Mouse (Mus musculus) limb, embryonic 15.5 days (tissue): ENCODE results near the gene Ankrd63. TPM values are rescaled to one million over a fixed set of nuclear protein-coding genes. Genes with fewer than 3 reads are reported as not detected.

Experiments
- ATAC-seq: fragments of 200-750 bp; cut with Nextera tagmentation; 2 replicates; pipeline ENCODE4 v1.8.0; 2017; ENCODE audit warnings: low read depth, moderate TSS enrichment; ENCODE audit not compliant: insufficient number of reproducible peaks, low FRiP score, low TSS enrichment
- H3K27ac ChIP-seq: fragments of 300-500 bp; sonication (generic); 2 replicates; pipeline ENCODE4 v1.5.1; 2015; ENCODE audit warnings: moderate library complexity, mild to moderate bottlenecking, inconsistent platforms
- H3K27me3 ChIP-seq: fragments of 300-500 bp; sonication (generic); 2 replicates; pipeline ENCODE4 v1.6.1; 2015; ENCODE audit warnings: inconsistent platforms
- H3K36me3 ChIP-seq: fragments of 300-500 bp; sonication (generic); 2 replicates; pipeline ENCODE4 v1.6.1; 2015; ENCODE audit warnings: inconsistent platforms
- H3K4me1 ChIP-seq: fragments of 300-500 bp; sonication (generic); 2 replicates; pipeline ENCODE4 v1.6.1; 2015; ENCODE audit warnings: inconsistent platforms
- H3K4me2 ChIP-seq: fragments of 300-500 bp; sonication (generic); 2 replicates; pipeline ENCODE4 v1.6.1; 2015; ENCODE audit warnings: mild to moderate bottlenecking, inconsistent platforms
- H3K4me3 ChIP-seq: fragments of 300-500 bp; sonication (generic); 2 replicates; pipeline ENCODE4 v1.5.1; 2015; ENCODE audit warnings: mild to moderate bottlenecking, inconsistent platforms
- H3K9ac ChIP-seq: fragments of 300-500 bp; sonication (generic); 2 replicates; pipeline ENCODE4 v1.6.1; 2015; ENCODE audit warnings: inconsistent platforms
- H3K9me3 ChIP-seq: fragments of 300-500 bp; sonication (generic); 2 replicates; pipeline ENCODE4 v1.6.1; 2016; ENCODE audit warnings: inconsistent platforms
- WGBS: fragments of 180-500 bp; shearing (Covaris S2); methylation state at CpG from one replicate; pipeline ENCODE4 v1.1.7; 2015; 5-methylcytosine and 5-hydroxymethylcytosine counted together
- polyA plus RNA-seq: library from polyadenylated mRNA; unstranded; fragments of >200 nt; fragmentation: Nextera tagmentation; extraction: Ambion mirVana; gene quantifications from 2 replicates; pipeline ENCODE4 v1.2.1, GENCODE M21; 2015

The Ankrd63 gene
- polyA plus RNA-seq, 1 experiment from 2014 or later = 0.05 TPM

DNA sequence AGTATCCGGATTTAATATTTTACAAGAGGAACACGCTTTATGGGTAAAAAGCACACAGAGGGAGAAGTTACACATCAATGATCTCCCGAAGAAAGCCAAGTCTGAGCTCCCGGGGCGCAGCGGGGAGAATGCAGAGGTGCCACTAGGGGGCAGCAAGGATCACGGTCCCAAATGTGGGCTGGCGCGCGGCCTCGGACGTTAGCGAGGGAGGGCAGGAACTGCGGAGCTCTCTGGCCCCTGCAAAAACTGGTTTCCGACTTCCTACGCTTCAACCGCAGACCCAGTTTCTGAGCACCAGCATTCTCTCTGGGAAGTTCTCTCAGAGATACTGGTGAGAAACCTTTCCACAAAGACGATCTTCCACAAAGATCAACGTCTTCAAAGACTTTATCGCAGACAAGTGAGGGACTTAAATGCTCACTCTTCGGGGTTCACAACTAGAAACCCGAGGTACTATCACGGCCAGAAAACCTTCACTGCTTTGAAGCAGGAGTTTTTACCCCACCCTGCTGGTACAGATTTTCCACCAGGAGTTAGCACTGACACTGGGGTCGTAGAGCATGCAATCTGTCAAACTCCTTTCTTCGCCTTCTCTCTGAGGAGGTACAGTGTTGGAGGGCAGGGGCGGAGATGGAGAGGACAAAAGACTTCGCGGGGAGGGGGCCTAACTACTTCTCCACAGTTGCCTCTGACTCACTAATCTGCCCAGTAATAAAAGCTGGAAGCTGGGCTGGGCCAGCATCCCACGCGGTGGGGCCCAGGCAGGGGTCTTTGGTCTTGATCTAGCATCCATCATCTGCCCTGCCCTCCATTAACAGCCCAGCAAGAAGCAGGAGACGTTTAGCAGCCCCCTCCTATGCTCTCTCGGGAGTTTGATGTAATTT, 3.3 kb downstream of the Ankrd63 start:
- Histone ChIP-seq H3K27ac (no peak overlapping the region), H3K9me3 (no peaks in the 10 kb centered on the region), H3K36me3 (no peaks in the 10 kb centered on the region), H3K27me3 (peaks cover 82% of the 10 kb centered on the region), H3K4me3 (peak overlapping the region; percentile 25), H3K4me1 (peaks cover 60% of the 10 kb centered on the region), H3K4me2 (peak overlapping the region; percentile 45), H3K9ac (no peak overlapping the region)
- 4% methylated on average over 32 of the region's 32 CpGs for WGBS
- ATAC-seq = no peak

DNA sequence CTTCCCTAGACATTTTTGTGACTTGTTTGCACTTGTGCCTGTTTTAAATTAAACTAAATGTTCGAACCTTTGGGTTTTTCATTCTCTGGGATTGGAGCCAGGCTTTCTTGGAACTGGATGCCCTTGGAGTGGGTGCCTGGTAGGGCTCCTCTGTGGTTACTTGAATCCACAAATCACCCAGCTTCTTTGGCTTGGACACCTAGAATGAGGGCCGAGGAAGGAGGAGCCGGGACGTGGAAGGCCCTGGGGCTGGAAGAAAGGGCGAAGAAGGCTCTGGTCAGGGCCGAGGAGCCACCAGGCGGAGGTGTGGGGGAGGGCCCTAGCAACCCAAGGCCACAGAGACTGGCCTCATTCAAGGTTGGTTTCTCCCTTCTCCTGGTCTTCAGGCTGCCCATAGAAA, 5.8 kb downstream of the Ankrd63 start:
- Histone ChIP-seq H3K9ac (no peak overlapping the region), H3K4me2 (no peak overlapping the region), H3K9me3 (no peaks in the 10 kb centered on the region), H3K27me3 (peaks cover 61% of the 10 kb centered on the region), H3K27ac (no peak overlapping the region), H3K4me3 (no peak overlapping the region), H3K36me3 (no peaks in the 10 kb centered on the region), H3K4me1 (peaks cover 45% of the 10 kb centered on the region)
- WGBS = 25% methylated on average over 7 of the region's 7 CpGs
- no peak for ATAC-seq

DNA sequence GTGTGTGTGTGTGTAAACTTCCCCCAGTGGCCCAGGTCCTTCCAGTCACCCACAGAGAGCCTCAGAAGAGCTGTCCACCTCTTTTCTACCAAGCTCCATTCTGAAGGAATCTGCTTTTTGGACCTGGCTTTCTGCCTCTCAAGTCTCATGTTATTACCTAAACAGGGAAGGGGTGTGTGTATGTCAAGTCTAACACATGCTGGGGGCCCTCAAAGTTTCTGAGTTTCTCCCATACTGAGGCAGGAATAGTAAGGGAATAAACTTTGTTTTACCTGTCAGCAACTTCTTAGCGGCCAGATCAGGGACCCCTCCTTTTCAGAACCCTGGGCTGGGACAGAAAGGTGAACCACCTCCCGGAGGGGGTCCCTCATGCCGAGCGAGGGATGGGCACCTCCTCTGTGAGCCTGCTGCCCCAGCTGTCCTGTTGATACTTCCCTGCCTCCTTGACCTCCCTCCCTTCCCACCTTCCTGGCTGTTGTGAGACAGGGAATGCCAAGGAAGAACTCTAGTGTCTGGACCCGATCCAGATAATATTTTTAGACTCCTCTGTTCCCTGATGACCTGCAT, 6.4 kb downstream of the Ankrd63 start:
- no peak for ATAC-seq

DNA sequence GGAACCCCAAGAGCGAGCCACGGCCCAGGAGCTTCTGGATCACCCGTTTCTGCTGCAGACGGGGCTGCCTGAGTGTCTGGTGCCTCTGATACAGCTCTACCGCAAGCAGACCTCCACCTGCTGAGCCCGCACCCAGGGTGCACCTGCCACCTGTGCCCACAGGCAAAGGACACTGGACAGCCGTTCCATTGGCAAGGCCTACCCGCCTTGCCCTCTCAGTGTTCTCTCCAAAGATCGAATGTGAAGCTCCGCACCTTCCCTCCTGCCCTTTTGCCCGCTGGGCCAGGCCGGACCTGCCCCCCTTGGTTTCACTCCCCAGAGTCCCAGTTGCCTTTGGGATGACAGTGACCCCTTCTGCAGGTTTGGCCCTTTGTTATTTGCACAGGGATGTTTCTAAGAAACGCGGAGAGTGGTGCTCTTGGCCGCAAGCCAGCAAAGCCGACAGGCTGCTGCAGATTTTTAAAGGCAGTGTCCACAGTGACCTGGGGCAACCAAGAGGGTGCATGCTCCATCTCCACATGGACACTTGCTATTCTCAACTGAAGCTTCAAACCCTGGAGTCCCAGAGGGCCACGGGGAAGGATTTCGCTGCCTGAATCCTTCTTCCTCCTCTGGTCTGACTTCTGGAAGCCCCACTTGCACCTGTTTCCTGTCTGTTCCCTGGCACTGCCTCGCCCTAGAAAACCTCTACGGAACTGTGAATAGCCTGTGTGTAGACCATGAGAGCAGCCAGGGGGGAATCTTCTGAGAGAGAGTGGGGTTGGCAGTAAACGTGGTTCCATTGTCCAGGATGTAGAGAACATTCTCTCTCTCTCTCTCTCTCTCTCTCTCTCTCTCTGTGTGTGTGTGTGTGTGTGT, 7.1 kb downstream of the Ankrd63 start:
- H3K27me3 ChIP-seq = peaks cover 48% of the 10 kb centered on the region
- no peak overlapping the region for H3K27ac ChIP-seq
- ATAC-seq = no peak; the same call in 1 of the 2 replicates
- WGBS = 46% methylated on average over 21 of the region's 21 CpGs
- no peak overlapping the region for H3K4me3 ChIP-seq
- no peaks in the 10 kb centered on the region for H3K9me3 ChIP-seq
- H3K4me2 ChIP-seq = no peak overlapping the region
- H3K36me3 ChIP-seq = no peaks in the 10 kb centered on the region
- no peak overlapping the region for H3K9ac ChIP-seq
- H3K4me1 ChIP-seq = peaks cover 35% of the 10 kb centered on the region

More for the DNA sequence above, 6.4 kb downstream of the Ankrd63 start:
- peaks cover 39% of the 10 kb centered on the region for H3K4me1 ChIP-seq
- H3K36me3 ChIP-seq = no peaks in the 10 kb centered on the region
- no peak overlapping the region for H3K27ac ChIP-seq
- no peak overlapping the region for H3K4me3 ChIP-seq
- H3K27me3 ChIP-seq = peaks cover 55% of the 10 kb centered on the region
- H3K4me2 ChIP-seq = no peak overlapping the region
- H3K9me3 ChIP-seq = no peaks in the 10 kb centered on the region
- WGBS = 40% methylated on average over 5 of the region's 5 CpGs
- H3K9ac ChIP-seq = no peak overlapping the region

DNA sequence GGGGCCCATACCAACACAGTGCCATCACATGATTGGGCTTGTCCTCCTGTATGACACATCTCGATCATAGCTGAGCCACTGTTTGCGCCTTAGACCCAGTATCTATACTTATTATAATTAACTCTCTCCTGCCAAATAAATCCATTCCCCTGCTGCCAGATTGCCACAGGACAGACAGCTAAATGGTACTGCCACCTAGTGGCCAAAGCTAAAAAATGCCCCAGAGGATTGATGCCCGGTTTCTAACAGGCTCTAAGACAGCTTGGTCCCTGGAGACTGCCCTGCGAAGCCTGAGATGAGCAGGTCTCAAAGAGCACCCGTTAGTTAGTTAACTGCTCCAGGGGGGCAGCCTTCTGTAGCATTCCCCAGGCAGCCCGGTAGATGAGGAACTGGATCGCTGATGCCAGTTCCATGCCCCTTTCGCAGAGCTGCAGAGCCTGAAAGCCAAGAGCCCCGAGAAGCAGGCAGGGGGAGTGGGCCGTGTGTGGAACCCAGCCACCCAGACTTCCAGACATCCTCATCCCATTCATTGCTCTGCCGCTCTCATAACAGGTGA, 8.0 kb downstream of the Ankrd63 start:
- no peak overlapping the region for H3K27ac ChIP-seq
- H3K27me3 ChIP-seq = peaks cover 39% of the 10 kb centered on the region
- WGBS = 27% methylated on average over 11 of the region's 11 CpGs
- H3K4me3 ChIP-seq = no peak overlapping the region
- no peak overlapping the region for H3K9ac ChIP-seq
- no peaks in the 10 kb centered on the region for H3K9me3 ChIP-seq
- ATAC-seq = no peak
- peaks cover 33% of the 10 kb centered on the region for H3K4me1 ChIP-seq
- H3K36me3 ChIP-seq = no peaks in the 10 kb centered on the region
- no peak overlapping the region for H3K4me2 ChIP-seq

DNA sequence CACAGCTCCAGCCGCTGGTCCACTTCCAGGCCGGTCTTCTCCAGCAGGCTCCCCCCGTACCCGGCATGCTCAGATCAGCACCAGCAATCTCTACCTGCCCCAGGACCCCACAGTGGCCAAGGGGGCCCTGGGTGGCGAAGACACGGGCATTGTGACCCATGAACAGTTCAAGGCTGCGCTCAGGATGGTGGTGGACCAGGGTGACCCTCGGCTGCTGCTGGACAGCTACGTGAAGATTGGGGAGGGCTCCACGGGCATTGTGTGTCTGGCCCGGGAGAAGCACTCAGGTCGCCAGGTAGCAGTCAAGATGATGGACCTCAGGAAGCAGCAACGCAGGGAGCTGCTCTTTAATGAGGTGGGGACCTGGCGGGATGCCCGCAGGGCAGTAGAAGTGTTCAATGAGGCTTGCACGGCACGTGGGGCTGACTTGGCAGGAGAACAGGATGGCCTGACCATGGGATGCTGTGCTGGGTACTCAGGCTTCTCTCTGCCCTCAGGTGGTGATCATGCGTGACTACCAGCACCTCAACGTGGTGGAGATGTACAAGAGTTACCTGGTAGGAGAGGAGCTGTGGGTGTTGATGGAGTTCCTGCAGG, 10.3 kb downstream of the Ankrd63 start:
- H3K9me3 ChIP-seq = no peaks in the 10 kb centered on the region
- no peaks in the 10 kb centered on the region for H3K36me3 ChIP-seq
- no peak for ATAC-seq
- no peak overlapping the region for H3K27ac ChIP-seq
- H3K27me3 ChIP-seq = peaks cover 20% of the 10 kb centered on the region
- H3K4me2 ChIP-seq = no peak overlapping the region
- WGBS = 75% methylated on average over 19 of the region's 19 CpGs
- no peak overlapping the region for H3K4me3 ChIP-seq
- no peak overlapping the region for H3K9ac ChIP-seq
- H3K4me1 ChIP-seq = peaks cover 27% of the 10 kb centered on the region

DNA sequence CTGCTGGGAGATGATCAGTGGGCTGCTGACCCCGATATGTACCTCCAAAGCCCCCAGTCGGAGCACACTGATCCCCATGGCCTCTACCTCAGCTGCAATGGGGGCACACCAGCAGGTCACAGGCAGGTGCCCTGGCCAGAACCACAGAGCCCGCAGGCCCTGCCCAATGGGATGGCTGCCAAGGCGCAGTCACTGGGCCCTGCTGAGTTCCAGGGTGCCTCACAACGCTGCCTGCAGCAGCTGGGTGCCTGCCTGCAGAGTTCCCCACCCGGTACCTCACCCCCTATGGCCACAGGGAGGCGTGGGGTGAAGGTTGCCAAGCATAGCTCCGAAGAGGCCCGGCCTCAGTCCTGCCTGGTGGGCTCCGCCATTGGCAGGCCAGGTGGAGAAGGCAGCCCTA, 13.9 kb downstream of the Ankrd63 start:
- H3K9me3 ChIP-seq = no peaks in the 10 kb centered on the region
- no peak overlapping the region for H3K4me3 ChIP-seq
- no peak overlapping the region for H3K4me2 ChIP-seq
- H3K4me1 ChIP-seq = no peaks in the 10 kb centered on the region
- peaks cover under 1% of the 10 kb centered on the region; the same call in 1 of the 2 replicates for H3K27me3 ChIP-seq
- ATAC-seq = no peak
- no peaks in the 10 kb centered on the region for H3K36me3 ChIP-seq
- WGBS = 79% methylated on average over 10 of the region's 10 CpGs
- H3K9ac ChIP-seq = no peak overlapping the region
- no peak overlapping the region for H3K27ac ChIP-seq

DNA sequence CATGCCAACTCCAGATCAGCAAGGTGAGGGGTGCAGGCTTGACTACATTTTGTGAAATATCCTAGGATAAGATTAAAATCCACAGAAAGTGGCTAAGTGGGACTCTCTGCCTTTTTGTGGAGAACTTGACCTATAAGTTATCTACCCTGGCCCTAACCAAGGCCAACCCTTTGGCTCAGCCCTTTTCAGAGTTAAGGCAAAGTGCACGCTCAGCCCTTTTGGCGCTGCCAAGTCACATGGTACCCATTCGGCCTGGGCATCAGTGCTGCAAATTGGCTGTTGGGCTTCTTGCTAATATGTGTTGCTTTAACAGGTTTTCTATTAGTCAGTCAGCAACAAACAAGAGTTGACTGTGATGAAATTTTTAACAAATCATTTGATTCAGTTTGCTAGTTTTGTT, 16.0 kb downstream of the Ankrd63 start:
- Histone ChIP-seq H3K9ac (no peak overlapping the region), H3K4me2 (no peak overlapping the region), H3K9me3 (no peaks in the 10 kb centered on the region), H3K36me3 (no peaks in the 10 kb centered on the region), H3K27ac (no peak overlapping the region), H3K4me3 (no peak overlapping the region), H3K4me1 (no peaks in the 10 kb centered on the region), H3K27me3 (no peaks in the 10 kb centered on the region)
- 90% methylated on average over 3 of the region's 3 CpGs for WGBS
- no peak for ATAC-seq

DNA sequence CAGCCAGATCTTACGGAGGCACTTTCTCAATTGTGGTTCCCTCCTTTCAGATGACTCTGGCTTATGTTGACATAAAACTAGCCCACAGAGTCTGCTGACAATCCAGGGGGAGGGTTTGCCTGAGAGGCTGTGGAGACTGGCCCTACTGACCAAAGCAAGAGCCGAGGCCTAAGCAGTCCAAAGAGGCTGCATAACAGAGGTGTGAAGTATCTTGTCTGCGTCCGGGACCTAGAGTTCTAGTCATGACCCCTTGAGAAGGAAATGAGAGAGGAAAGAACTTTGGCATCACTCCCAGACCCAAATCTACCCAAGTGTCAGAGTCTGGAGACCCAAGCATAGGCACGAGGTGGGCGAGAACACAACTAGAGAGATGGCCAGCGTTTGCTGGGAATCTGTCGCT, 17.1 kb downstream of the Ankrd63 start:
- Histone ChIP-seq H3K27me3 (no peaks in the 10 kb centered on the region), H3K9ac (no peak overlapping the region), H3K36me3 (no peaks in the 10 kb centered on the region), H3K4me3 (no peak overlapping the region), H3K4me2 (no peak overlapping the region), H3K27ac (no peak overlapping the region), H3K4me1 (no peaks in the 10 kb centered on the region), H3K9me3 (no peaks in the 10 kb centered on the region)
- 72% methylated on average over 8 of the region's 8 CpGs for WGBS
- no peak for ATAC-seq

DNA sequence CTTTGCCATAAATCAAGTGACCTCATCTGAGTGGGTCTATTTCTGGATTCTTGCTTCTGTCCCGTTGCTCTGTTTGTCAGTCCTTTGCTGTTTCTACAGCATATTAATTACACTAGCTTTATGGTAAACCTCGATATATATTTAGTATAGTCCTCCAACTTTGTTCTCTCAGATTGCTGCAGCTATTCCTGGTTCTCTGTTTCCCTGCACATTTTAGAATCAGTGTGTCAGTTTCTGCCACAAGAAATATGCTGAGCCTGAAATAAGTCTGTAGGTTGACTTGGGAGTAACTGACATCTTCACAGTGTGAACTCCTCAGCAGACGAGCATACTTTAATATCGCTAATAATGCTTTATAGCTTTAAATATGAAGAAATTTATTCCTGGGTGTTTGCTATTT, 18.7 kb downstream of the Ankrd63 start:
- ATAC-seq = no peak
- WGBS = 83% methylated on average over 4 of the region's 4 CpGs
- Histone ChIP-seq H3K4me1 (no peaks in the 10 kb centered on the region), H3K27ac (no peak overlapping the region), H3K4me3 (no peak overlapping the region), H3K4me2 (no peak overlapping the region), H3K27me3 (no peaks in the 10 kb centered on the region; the same call in 1 of the 2 replicates), H3K36me3 (no peaks in the 10 kb centered on the region), H3K9ac (no peak overlapping the region), H3K9me3 (no peaks in the 10 kb centered on the region)

DNA sequence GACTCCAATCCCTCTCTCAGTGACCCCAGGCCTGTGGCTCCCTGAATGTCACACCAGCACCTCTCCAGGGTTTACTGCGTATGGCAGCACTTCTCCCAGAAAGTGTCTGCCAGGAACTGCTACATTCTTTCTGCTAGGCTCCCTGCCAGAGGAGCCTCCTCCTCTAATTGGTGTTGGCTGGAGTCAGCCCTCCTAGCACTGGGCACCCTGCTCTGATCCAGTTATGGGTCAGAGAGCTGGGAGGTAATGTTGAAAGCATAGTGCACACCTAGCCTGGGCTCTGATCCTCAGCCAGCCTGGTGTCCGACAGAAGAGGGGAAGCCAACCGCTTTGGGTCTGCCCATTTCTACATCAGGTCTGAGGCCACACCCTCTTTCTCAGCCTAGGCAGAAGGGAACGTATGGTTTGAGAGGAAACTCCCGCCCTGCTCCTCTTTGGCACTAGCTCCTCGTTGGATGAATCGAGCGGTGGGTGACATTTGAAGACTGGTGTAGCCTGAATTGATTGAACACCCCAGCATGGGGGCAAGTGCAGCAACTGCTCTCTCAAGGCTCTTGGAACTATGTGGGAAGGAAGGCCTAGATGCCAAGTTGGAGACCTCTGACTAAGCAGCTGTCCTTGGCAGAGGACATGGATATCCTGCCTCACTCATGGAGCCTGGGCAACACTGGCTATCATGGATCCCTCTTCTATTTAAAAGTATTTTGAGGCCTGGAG, 21.1 kb downstream of the Ankrd63 start:
- Histone ChIP-seq H3K9me3 (no peaks in the 10 kb centered on the region), H3K27ac (no peak overlapping the region), H3K4me1 (no peaks in the 10 kb centered on the region), H3K4me3 (no peak overlapping the region), H3K27me3 (peaks cover 23% of the 10 kb centered on the region), H3K9ac (no peak overlapping the region), H3K4me2 (no peak overlapping the region), H3K36me3 (no peaks in the 10 kb centered on the region)
- 0 out of 2 replicates have a peak, but pooled peaks have one; percentile 52 for ATAC-seq
- WGBS = 33% methylated on average over 8 of the region's 8 CpGs
